In genomic region chr11:21322349-21322748, GRCm38 (mm10) we compare ENCODE assay signal across 16 mouse cellular contexts. TPM values are rescaled to one million over a fixed set of nuclear protein-coding genes. Genes with fewer than 3 reads are reported as not detected.
DNase-seq lines count a peak whose midpoint lies in the region; ATAC-seq and TF ChIP-seq lines count a peak whose summit lies in the region.
"Had no signal": no experiment of that assay in that cellular context is flagged by ENCODE, and none has a peak within 500 bp of the region (broad histone marks: within the 10 kb centered on the region; RNA-seq: fewer than 3 reads in every experiment).

No protein-coding gene starts in this region.

- H3K9ac ChIP-seq in CH12.LX (ENCODE audit: insufficient read depth, low read depth) = no peak overlapping the region
- no peak overlapping the region for H3K9ac ChIP-seq in MEL (ENCODE audit: control insufficient read depth, low read depth, low read length, poor library complexity, severe bottlenecking)
- H3K9ac ChIP-seq in liver, postnatal 0 days (replicated peaks) = no peak overlapping the region
- no peak overlapping the region for H3K9ac ChIP-seq in forebrain, embryonic 12.5 days
- no peak overlapping the region for H3K9ac ChIP-seq in hindbrain, embryonic 12.5 days
- H3K9ac ChIP-seq: hindbrain, embryonic 14.5 days; limb, embryonic 15.5 days had no signal

- H3K4me3 ChIP-seq in lung, adult 2 months (replicated peaks; ENCODE audit: extremely low read depth, low read depth, low read length) = no peak overlapping the region
- no peak overlapping the region for H3K4me3 ChIP-seq in CH12.LX (replicated peaks in 1 of 3; ENCODE audit: low read depth in 2 of 3, low read length in 2 of 3, poor library complexity in 1 of 3)
- no peak overlapping the region for H3K4me3 ChIP-seq in MEL (ENCODE audit: control insufficient read depth in 1 of 2, insufficient read depth in 1 of 2, low read depth in 2 of 2, low read length in 2 of 2)
- H3K4me3 ChIP-seq in liver, postnatal 0 days (ENCODE audit: low read depth, low read length) = no peak overlapping the region
- no peak overlapping the region for H3K4me3 ChIP-seq in forebrain, embryonic 12.5 days (replicated peaks)
- H3K4me3 ChIP-seq in hindbrain, embryonic 12.5 days = no peak overlapping the region
- H3K4me3 ChIP-seq: erythroblast, embryonic 14.5 days; limb, embryonic 15.5 days had no signal

- H3K27ac ChIP-seq in CH12.LX (ENCODE audit: insufficient read depth, low read depth) (no peak overlapping the region), MEL (ENCODE audit: control insufficient read depth, low read depth, low read length) (no peak overlapping the region)
- H3K27ac ChIP-seq in liver, postnatal 0 days (ENCODE audit: low read depth) = no peak overlapping the region
- no peak overlapping the region for H3K27ac ChIP-seq in forebrain, embryonic 12.5 days
- no peak overlapping the region for H3K27ac ChIP-seq in hindbrain, embryonic 12.5 days
- H3K27ac ChIP-seq: hindbrain, embryonic 14.5 days; limb, embryonic 15.5 days had no signal

- TF ChIP-seq EP300 in CH12.LX (IDR thresholded peaks at IDR 0.05; ENCODE audit: low read length) (no peak), MEL (IDR thresholded peaks at IDR 0.05; ENCODE audit: low read depth in 1 of 2, low read length in 2 of 2) (no peak)
- no peak for TF ChIP-seq EP300 in liver, postnatal 0 days (IDR thresholded peaks at IDR 0.05; ENCODE audit: low read depth)

- dilution Hi-C loops in CH12.LX (cut with MboI; ENCODE audit: extremely low pct_ligation_motif_present, extremely low pct_unique_long_range_greater_than_20kb, low sequenced_read_pairs) = no loop called here

- H3K36me3 ChIP-seq in CH12.LX (replicated peaks in 1 of 2; ENCODE audit: control insufficient read depth in 1 of 2, insufficient read depth in 1 of 2, low read length in 1 of 2) (peaks cover 33 to 71% of the 10 kb centered on the region in 2 experiments), MEL (ENCODE audit: control insufficient read depth in 1 of 2, insufficient read depth in 2 of 2, low read length in 2 of 2) (peaks cover 0 to 6% of the 10 kb centered on the region in 2 experiments; a peak in 2 of 4 replicates)
- H3K36me3 ChIP-seq in liver, postnatal 0 days (replicated peaks; ENCODE audit: insufficient read depth, low read length) = peaks cover 56% of the 10 kb centered on the region
- H3K36me3 ChIP-seq in forebrain, embryonic 12.5 days (replicated peaks) = peaks cover 20% of the 10 kb centered on the region
- peaks cover 20% of the 10 kb centered on the region for H3K36me3 ChIP-seq in hindbrain, embryonic 12.5 days

- H3K79me2 ChIP-seq in CH12.LX (replicated peaks; ENCODE audit: control insufficient read depth, extremely low read depth, insufficient read depth, poor library complexity, severe bottlenecking) = no peaks in the 10 kb centered on the region
- no peaks in the 10 kb centered on the region for H3K79me2 ChIP-seq in MEL (ENCODE audit: control insufficient read depth, insufficient read depth, low read length, poor library complexity)

- TF ChIP-seq POLR2A in lung, adult 2 months (IDR thresholded peaks at IDR 0.05; ENCODE audit: borderline replicate concordance, extremely low read depth, low read depth, low read length) = no peak
- TF ChIP-seq POLR2A in CH12.LX (IDR thresholded peaks at IDR 0.05; ENCODE audit: low read depth, low read length) (0 out of 2 replicates have a peak, but pooled peaks have one; percentile 15), MEL (IDR thresholded peaks at IDR 0.05; ENCODE audit: control insufficient read depth in 1 of 2, insufficient read depth in 1 of 2, low read depth in 1 of 2, low read length in 2 of 2, poor library complexity in 1 of 2) (no peak)

- no peak for ATAC-seq in liver, postnatal 0 days
- no peak for ATAC-seq in forebrain, embryonic 12.5 days (ENCODE audit: low FRiP score)
- ATAC-seq in hindbrain, embryonic 12.5 days (ENCODE audit: low FRiP score) = no peak

- H3K9me3 ChIP-seq in CH12.LX (replicated peaks; ENCODE audit: low read length) (no peaks in the 10 kb centered on the region), MEL (replicated peaks; ENCODE audit: insufficient read depth, low read length) (no peaks in the 10 kb centered on the region)
- H3K9me3 ChIP-seq in liver, postnatal 0 days (ENCODE audit: low read length) = no peaks in the 10 kb centered on the region
- no peaks in the 10 kb centered on the region for H3K9me3 ChIP-seq in forebrain, embryonic 12.5 days
- H3K9me3 ChIP-seq in hindbrain, embryonic 12.5 days (replicated peaks) = no peaks in the 10 kb centered on the region
- H3K9me3 ChIP-seq: G1E; limb, embryonic 15.5 days had no signal

- no peak for DNase-seq in lung, adult 2 months
- DNase-seq in lung, adult 18-20 months = no peak
- DNase-seq in CH12.LX (ENCODE audit: extremely low read depth) (peak; percentile 7), MEL (ENCODE audit: low read depth, low spot score) (no peak), adipocyte (ENCODE audit: low spot score) (no peak)
- DNase-seq in liver, postnatal 0 days = no peak
- DNase-seq: cerebellum, adult 8-10 months; gastrocnemius, postnatal 14 days; right cerebral cortex, postnatal 25 days had no signal

- H3K4me2 ChIP-seq in CH12.LX (ENCODE audit: insufficient read depth, low read depth, poor library complexity, severe bottlenecking) = no peak overlapping the region
- no peak overlapping the region for H3K4me2 ChIP-seq in liver, postnatal 0 days (ENCODE audit: low read depth, low read length)
- H3K4me2 ChIP-seq in forebrain, embryonic 12.5 days = no peak overlapping the region
- no peak overlapping the region for H3K4me2 ChIP-seq in hindbrain, embryonic 12.5 days (replicated peaks)
- H3K4me2 ChIP-seq: heart, embryonic 11.5 days; hindbrain, embryonic 14.5 days; limb, embryonic 15.5 days had no signal

- in situ Hi-C loops in CH12.LX (cut with MboI; ENCODE audit: low pct_ligation_motif_present, low pct_unique_long_range_greater_than_20kb, low sequenced_read_pairs) = loop anchor here (25.0 kb wide), 1 partner anchor 140 kb away; no protein-coding TSS in a partner anchor

- TF ChIP-seq CTCF in lung, adult 2 months (IDR thresholded peaks at IDR 0.05; ENCODE audit: insufficient read depth, low read length) = 0 out of 2 replicates have a peak, but pooled peaks have one; percentile 16
- TF ChIP-seq CTCF in CH12.LX (conservative IDR thresholded peaks at IDR 0.05 in 1 of 2, IDR thresholded peaks at IDR 0.05 in 1 of 2; ENCODE audit: low read depth in 2 of 2, low read length in 2 of 2) (peak in 1 of 2 experiments; percentile 47; a peak in 2 of 4 replicates), MEL (IDR thresholded peaks at IDR 0.05 in 2 of 3, conservative IDR thresholded peaks at IDR 0.05 in 1 of 3; ENCODE audit: control insufficient read depth in 1 of 3, insufficient read depth in 1 of 3, low read depth in 2 of 3, low read length in 3 of 3, poor library complexity in 1 of 3, severe bottlenecking in 1 of 3) (peak; percentile 12 to 18 (median 12); a peak in 3 of 6 replicates)
- TF ChIP-seq CTCF in liver, postnatal 0 days (IDR thresholded peaks at IDR 0.05; ENCODE audit: low read depth) = peak; percentile 41

- H3K27me3 ChIP-seq in CH12.LX (replicated peaks) (no peaks in the 10 kb centered on the region), MEL (ENCODE audit: control insufficient read depth in 1 of 2, insufficient read depth in 2 of 2, low read length in 2 of 2) (no peaks in the 10 kb centered on the region)
- H3K27me3 ChIP-seq in liver, postnatal 0 days (ENCODE audit: insufficient read depth, low read length) = no peaks in the 10 kb centered on the region
- no peaks in the 10 kb centered on the region for H3K27me3 ChIP-seq in forebrain, embryonic 12.5 days
- no peaks in the 10 kb centered on the region for H3K27me3 ChIP-seq in hindbrain, embryonic 12.5 days
- H3K27me3 ChIP-seq: limb, embryonic 15.5 days had no signal

- 76% methylated on average over 3 of the region's 3 CpGs for WGBS in lung, adult 2 months
- 80% methylated on average over 3 of the region's 3 CpGs for WGBS in liver, postnatal 0 days (ENCODE audit: insufficient replicate concordance)
- WGBS in forebrain, embryonic 12.5 days = 81% methylated on average over 3 of the region's 3 CpGs
- WGBS in hindbrain, embryonic 12.5 days = 86% methylated on average over 3 of the region's 3 CpGs

- TF ChIP-seq RAD21 in CH12.LX (IDR thresholded peaks at IDR 0.05; ENCODE audit: low read depth, low read length) = peak; percentile 26
- peak; percentile 10 for TF ChIP-seq RAD21 in MEL (IDR thresholded peaks at IDR 0.05; ENCODE audit: low read depth, low read length)

- peaks cover 4% of the 10 kb centered on the region for H3K4me1 ChIP-seq in lung, adult 2 months (ENCODE audit: control insufficient read depth, insufficient read depth, low read length)
- H3K4me1 ChIP-seq in CH12.LX (ENCODE audit: control insufficient read depth in 1 of 2, insufficient read depth in 2 of 2) (no peaks in the 10 kb centered on the region), MEL (ENCODE audit: control insufficient read depth in 1 of 2, insufficient read depth in 2 of 2, low read length in 2 of 2) (no peaks in the 10 kb centered on the region)
- H3K4me1 ChIP-seq in liver, postnatal 0 days (ENCODE audit: insufficient read depth) = peaks cover 2% of the 10 kb centered on the region; the same call in 1 of the 2 replicates
- H3K4me1 ChIP-seq in forebrain, embryonic 12.5 days = no peaks in the 10 kb centered on the region
- H3K4me1 ChIP-seq in hindbrain, embryonic 12.5 days = no peaks in the 10 kb centered on the region
- H3K4me1 ChIP-seq: limb, embryonic 15.5 days had no signal

TF ChIP-seq in CH12.LX, 34 proteins besides CTCF, POLR2A, EP300 and RAD21:
- TF ChIP-seq TCF12 (IDR thresholded peaks at IDR 0.05; ENCODE audit: low read depth, low read length) (no peak), SMC3 (IDR thresholded peaks at IDR 0.05; ENCODE audit: low read depth, low read length) (peak; percentile 41), JUND (conservative IDR thresholded peaks at IDR 0.05; ENCODE audit: low read depth, low read length) (no peak)
TF ChIP-seq in CH12.LX: peak in this region for 1.

TF ChIP-seq in MEL, 35 proteins besides CTCF, POLR2A, EP300 and RAD21:
- no peak for TF ChIP-seq TAL1 (IDR thresholded peaks at IDR 0.05; ENCODE audit: low read length)
- peak; percentile 24; the same call in 1 of the 2 replicates for TF ChIP-seq SMC3 (IDR thresholded peaks at IDR 0.05; ENCODE audit: low read depth, low read length)
TF ChIP-seq in MEL: peak in this region for 1.

RNA-seq across cellular contexts. Expression of gene Ugp2, which starts 48.7 kb away (rescaled TPM):
- 4.8 and 9.8 TPM in 2 replicates for polyA plus RNA-seq in lung, adult 2 months (2012; rRNA removed)
- total RNA-seq in CH12.LX (2012; rRNA removed) (17.7 and 20.9 TPM in 2 replicates), CH12.LX (2014; rRNA removed) (44.1 and 47.6 TPM in 2 replicates), MEL (2012; rRNA removed) (5.8 and 5.9 TPM in 2 replicates)
- polyA plus RNA-seq in CH12.LX (2012; ENCODE audit: insufficient read length, low read depth) (24.1 and 37.2 TPM in 2 replicates), MEL (2012; ENCODE audit: insufficient read depth in 1 of 2, insufficient read length in 2 of 2, low read depth in 1 of 2, low replicate concordance in 2 of 2, missing spikeins in 1 of 2) (1 to 10 TPM in 1 of 2 experiments, not detected in 1; 6.3 TPM)
- 88.1 and 92.9 TPM in 2 replicates for polyA plus RNA-seq in liver, postnatal 0 days (2015; fragmentation: Nextera tagmentation; extraction: Ambion mirVana)
- polyA plus RNA-seq in forebrain, embryonic 12.5 days (2016; fragmentation: Nextera tagmentation; extraction: Ambion mirVana) = 59.8 and 60.8 TPM in 2 replicates
- polyA plus RNA-seq in hindbrain, embryonic 12.5 days (2016; fragmentation: Nextera tagmentation; extraction: Ambion mirVana) = 77.8 and 88.7 TPM in 2 replicates
